Comparison of ENCODE assay signal across 14 mouse cellular contexts in the genomic region with DNA sequence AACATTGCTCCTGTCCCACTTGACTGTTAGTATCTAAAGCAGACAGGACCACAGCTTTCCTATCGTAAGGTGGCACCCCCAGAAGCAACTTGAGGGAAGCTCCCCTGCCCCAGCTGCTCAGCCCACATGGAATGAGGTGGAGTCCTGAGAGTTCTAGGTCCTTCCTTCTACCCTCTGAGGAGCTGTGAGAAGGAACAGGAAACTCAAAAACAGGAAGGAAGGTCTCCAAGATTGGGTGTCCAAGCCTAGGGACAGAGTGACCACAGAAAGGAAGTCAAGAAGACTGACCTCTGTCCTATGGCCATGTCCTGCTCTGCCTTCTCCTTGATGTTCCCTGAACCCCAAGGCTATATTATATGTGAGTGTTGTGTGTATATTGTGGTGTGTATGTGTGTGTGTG.
"Had no signal": no experiment of that assay in that cellular context is flagged by ENCODE, and none has a peak within 500 bp of the region (broad histone marks: within the 10 kb centered on the region; RNA-seq: fewer than 3 reads in every experiment).

No protein-coding gene starts in this region.

- H3K27me3 ChIP-seq: lung, embryonic 15.5 days; midbrain, embryonic 15.5 days; neural tube, embryonic 13.5 days had no signal

- H3K27ac ChIP-seq: kidney, postnatal 0 days; layer of hippocampus, adult 2 months; limb, embryonic 12.5 days; lung, embryonic 15.5 days; midbrain, embryonic 10.5 days; midbrain, embryonic 15.5 days; neural tube, embryonic 13.5 days had no signal

- H3K9me3 ChIP-seq: limb, embryonic 12.5 days; lung, embryonic 15.5 days; midbrain, embryonic 10.5 days; midbrain, embryonic 15.5 days; neural tube, embryonic 13.5 days had no signal

- H3K36me3 ChIP-seq: limb, embryonic 12.5 days; lung, embryonic 15.5 days; midbrain, embryonic 10.5 days; midbrain, embryonic 15.5 days; neural tube, embryonic 13.5 days had no signal

- H3K4me3 ChIP-seq: layer of hippocampus, adult 2 months; limb, embryonic 12.5 days; lung, embryonic 15.5 days; midbrain, embryonic 10.5 days; midbrain, embryonic 15.5 days; neural tube, embryonic 13.5 days had no signal

- H3K9ac ChIP-seq: limb, embryonic 12.5 days; lung, embryonic 15.5 days; midbrain, embryonic 15.5 days; neural tube, embryonic 13.5 days had no signal

- H3K4me2 ChIP-seq: limb, embryonic 12.5 days; lung, embryonic 15.5 days; midbrain, embryonic 15.5 days; neural tube, embryonic 13.5 days had no signal

- ATAC-seq: intestine, postnatal 0 days; midbrain, embryonic 15.5 days had no signal

- H3K4me1 ChIP-seq: limb, embryonic 12.5 days; lung, embryonic 15.5 days; midbrain, embryonic 10.5 days; midbrain, embryonic 15.5 days; neural tube, embryonic 13.5 days had no signal

- DNase-seq: kidney, adult 8-10 months; kidney, postnatal 4 days; liver; lung, postnatal 14 days; right cerebral cortex, postnatal 14 days; thymus, postnatal 36 days had no signal
